Mouse (Mus musculus): ENCODE measurements around the gene Nol4l. TPM values are rescaled to one million over a fixed set of nuclear protein-coding genes. Genes with fewer than 3 reads are reported as not detected.

Gene Nol4l
- 26.4 and 27.9 TPM in 2 replicates for polyA plus RNA-seq (2014; fragmentation: Nextera tagmentation; extraction: Ambion mirVana)

- H3K4me3 ChIP-seq (ENCODE audit: low read depth, low read length), result peak within 1 kb of the TSS; percentile 66
- WGBS, result 2% methylated on average over 37 of the region's 86 CpGs
- peak within 1 kb of the TSS; percentile 73 for H3K27ac ChIP-seq (ENCODE audit: low read depth)
- peak within 1 kb of the TSS; percentile 69 for H3K9ac ChIP-seq (ENCODE audit: low read length)
- DNase-seq (ENCODE audit: low spot score) (peak; percentile 77), ATAC-seq (replicated peaks; ENCODE audit: low FRiP score, low TSS enrichment, low read depth) (peak; percentile 20; the same call in 1 of the 2 replicates)
- no peaks in the 10 kb centered on the region for H3K9me3 ChIP-seq (ENCODE audit: control insufficient read depth, low read length)
- H3K4me2 ChIP-seq (ENCODE audit: low read length), result peak within 1 kb of the TSS; percentile 97
- H3K27me3 ChIP-seq (replicated peaks; ENCODE audit: control insufficient read depth, insufficient read depth, low read length), result peaks cover 22% of the 10 kb centered on the region
- no peaks in the 10 kb centered on the region for H3K36me3 ChIP-seq (ENCODE audit: control insufficient read depth, insufficient read depth, low read length)
- H3K4me1 ChIP-seq (replicated peaks; ENCODE audit: control insufficient read depth, insufficient read depth, low read length), result peaks cover 20% of the 10 kb centered on the region
Measured at GRCm38 (mm10) chr2:153529931-153530766, at the start of gene Nol4l. TSS of gene Nol4l (minus strand) at chr2:153529971.

DNA sequence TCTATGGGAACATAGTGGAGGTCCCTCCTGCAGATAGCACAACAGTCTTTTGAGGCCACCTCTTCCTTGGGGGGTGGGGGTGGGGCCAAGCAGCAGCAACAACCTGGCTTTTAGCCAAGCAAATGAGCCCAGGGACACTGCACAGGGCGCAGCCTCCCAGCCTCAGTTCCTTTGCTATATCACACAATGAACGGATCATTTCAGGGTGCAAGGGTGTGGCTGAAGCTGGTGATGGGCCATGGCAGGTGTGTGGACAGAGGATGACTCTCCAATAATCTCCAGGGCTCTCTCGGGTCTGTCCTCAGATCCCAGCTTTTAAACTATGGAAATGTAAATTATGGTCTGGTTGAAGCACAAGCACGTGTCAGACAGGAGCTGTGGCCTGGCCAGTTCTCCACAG is 47.4 kb upstream of the Nol4l start:
- Histone ChIP-seq H3K4me2 (ENCODE audit: low read length) (no peak overlapping the region), H3K27ac (ENCODE audit: low read depth) (no peak overlapping the region), H3K27me3 (replicated peaks; ENCODE audit: control insufficient read depth, insufficient read depth, low read length) (no peaks in the 10 kb centered on the region), H3K9me3 (ENCODE audit: control insufficient read depth, low read length) (no peaks in the 10 kb centered on the region), H3K9ac (ENCODE audit: low read length) (no peak overlapping the region), H3K4me3 (ENCODE audit: low read depth, low read length) (no peak overlapping the region), H3K4me1 (replicated peaks; ENCODE audit: control insufficient read depth, insufficient read depth, low read length) (peaks cover 3% of the 10 kb centered on the region; the same call in 1 of the 2 replicates), H3K36me3 (ENCODE audit: control insufficient read depth, insufficient read depth, low read length) (no peaks in the 10 kb centered on the region)
- WGBS, result 55% methylated on average over 4 of the region's 4 CpGs
- DNase-seq (ENCODE audit: low spot score) (no peak), ATAC-seq (replicated peaks; ENCODE audit: low FRiP score, low TSS enrichment, low read depth) (0 out of 2 replicates have a peak, but pooled peaks have one; percentile 37)

DNA sequence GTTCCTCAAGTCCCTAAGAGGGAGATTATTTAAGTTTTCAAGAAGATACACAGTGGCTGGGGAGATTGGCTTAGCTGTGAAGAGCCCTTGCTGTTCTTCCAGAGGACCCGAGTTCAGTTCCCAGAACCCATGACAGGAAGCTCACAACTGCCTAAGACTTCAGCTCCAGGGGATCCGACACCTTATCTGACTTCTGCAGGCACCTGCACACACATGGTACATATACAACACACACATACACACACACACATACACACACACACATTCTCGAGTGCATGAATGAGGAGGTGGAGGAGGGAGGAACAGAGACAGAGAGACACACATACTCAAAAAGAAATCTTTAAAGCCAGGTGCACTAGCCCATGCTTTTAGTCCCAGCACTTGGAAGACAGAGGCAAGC is 46.4 kb upstream of the Nol4l start:
- 70% methylated on average over 3 of the region's 3 CpGs for WGBS
- ATAC-seq (replicated peaks; ENCODE audit: low FRiP score, low TSS enrichment, low read depth), result no peak
- H3K4me3 ChIP-seq (ENCODE audit: low read depth, low read length), result no peak overlapping the region

GRCm38 (mm10) chr2:153575554-153575953 is 45.8 kb upstream of the Nol4l start:
- no peak overlapping the region for H3K4me2 ChIP-seq (ENCODE audit: low read length)
- no peaks in the 10 kb centered on the region for H3K27me3 ChIP-seq (replicated peaks; ENCODE audit: control insufficient read depth, insufficient read depth, low read length)
- H3K4me1 ChIP-seq (replicated peaks; ENCODE audit: control insufficient read depth, insufficient read depth, low read length), result peaks cover 3% of the 10 kb centered on the region; the same call in 1 of the 2 replicates
- WGBS, result 49% methylated on average over 6 of the region's 6 CpGs
- no peak overlapping the region for H3K27ac ChIP-seq (ENCODE audit: low read depth)
- ATAC-seq (replicated peaks; ENCODE audit: low FRiP score, low TSS enrichment, low read depth), result no peak
- no peaks in the 10 kb centered on the region for H3K9me3 ChIP-seq (ENCODE audit: control insufficient read depth, low read length)
- no peaks in the 10 kb centered on the region for H3K36me3 ChIP-seq (ENCODE audit: control insufficient read depth, insufficient read depth, low read length)
- H3K9ac ChIP-seq (ENCODE audit: low read length), result no peak overlapping the region
- no peak for DNase-seq (ENCODE audit: low spot score)
- no peak overlapping the region for H3K4me3 ChIP-seq (ENCODE audit: low read depth, low read length)

More for the DNA sequence above, 46.4 kb upstream of the Nol4l start:
- Histone ChIP-seq H3K36me3 (ENCODE audit: control insufficient read depth, insufficient read depth, low read length) (no peaks in the 10 kb centered on the region), H3K9ac (ENCODE audit: low read length) (no peak overlapping the region), H3K9me3 (ENCODE audit: control insufficient read depth, low read length) (no peaks in the 10 kb centered on the region), H3K27ac (ENCODE audit: low read depth) (no peak overlapping the region), H3K4me1 (replicated peaks; ENCODE audit: control insufficient read depth, insufficient read depth, low read length) (peaks cover 3% of the 10 kb centered on the region; the same call in 1 of the 2 replicates), H3K27me3 (replicated peaks; ENCODE audit: control insufficient read depth, insufficient read depth, low read length) (no peaks in the 10 kb centered on the region), H3K4me2 (ENCODE audit: low read length) (no peak overlapping the region)
- no peak for DNase-seq (ENCODE audit: low spot score)

DNA sequence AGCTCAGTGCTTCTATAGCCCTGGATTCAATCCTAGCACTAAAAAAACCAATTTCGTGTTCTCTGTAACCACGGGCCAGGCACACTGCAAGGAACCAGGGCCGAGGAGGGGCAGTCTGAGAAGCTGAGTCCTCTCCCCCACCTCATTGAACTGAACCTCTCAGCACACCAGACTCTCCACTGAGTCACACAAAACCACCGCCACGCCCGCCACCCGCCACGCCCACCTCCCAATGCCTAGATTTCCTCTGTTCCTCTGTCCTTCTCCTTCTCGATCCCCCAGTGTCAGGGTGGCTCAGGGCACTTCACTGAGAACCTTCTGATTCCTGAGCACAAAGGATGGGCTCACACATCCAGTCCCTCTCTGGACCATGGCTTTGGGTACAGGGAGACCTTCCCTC is 43.3 kb upstream of the Nol4l start:
- Histone ChIP-seq H3K9ac (ENCODE audit: low read length) (no peak overlapping the region), H3K4me3 (ENCODE audit: low read depth, low read length) (no peak overlapping the region), H3K36me3 (ENCODE audit: control insufficient read depth, insufficient read depth, low read length) (no peaks in the 10 kb centered on the region), H3K9me3 (ENCODE audit: control insufficient read depth, low read length) (no peaks in the 10 kb centered on the region), H3K4me1 (replicated peaks; ENCODE audit: control insufficient read depth, insufficient read depth, low read length) (peaks cover 3% of the 10 kb centered on the region; the same call in 1 of the 2 replicates), H3K27ac (ENCODE audit: low read depth) (no peak overlapping the region), H3K4me2 (ENCODE audit: low read length) (no peak overlapping the region), H3K27me3 (replicated peaks; ENCODE audit: control insufficient read depth, insufficient read depth, low read length) (no peaks in the 10 kb centered on the region)
- WGBS, result 92% methylated on average over 9 of the region's 9 CpGs
- ATAC-seq (replicated peaks; ENCODE audit: low FRiP score, low TSS enrichment, low read depth), result no peak
- DNase-seq (ENCODE audit: low spot score), result no peak

GRCm38 (mm10) chr2:153568541-153568940 is 38.8 kb upstream of the Nol4l start:
- 92% methylated on average over 6 of the region's 6 CpGs for WGBS
- Histone ChIP-seq H3K9me3 (ENCODE audit: control insufficient read depth, low read length) (no peaks in the 10 kb centered on the region), H3K4me2 (ENCODE audit: low read length) (no peak overlapping the region), H3K36me3 (ENCODE audit: control insufficient read depth, insufficient read depth, low read length) (no peaks in the 10 kb centered on the region), H3K4me3 (ENCODE audit: low read depth, low read length) (no peak overlapping the region), H3K4me1 (replicated peaks; ENCODE audit: control insufficient read depth, insufficient read depth, low read length) (no peaks in the 10 kb centered on the region), H3K27me3 (replicated peaks; ENCODE audit: control insufficient read depth, insufficient read depth, low read length) (no peaks in the 10 kb centered on the region), H3K27ac (ENCODE audit: low read depth) (no peak overlapping the region), H3K9ac (ENCODE audit: low read length) (no peak overlapping the region)
- no peak for DNase-seq (ENCODE audit: low spot score)
- ATAC-seq (replicated peaks; ENCODE audit: low FRiP score, low TSS enrichment, low read depth), result no peak

GRCm38 (mm10) chr2:153568013-153568412 is 38.2 kb upstream of the Nol4l start:
- no peak overlapping the region for H3K27ac ChIP-seq (ENCODE audit: low read depth)
- ATAC-seq (replicated peaks; ENCODE audit: low FRiP score, low TSS enrichment, low read depth) (no peak), DNase-seq (ENCODE audit: low spot score) (no peak)
- no peak overlapping the region for H3K4me3 ChIP-seq (ENCODE audit: low read depth, low read length)
- no peaks in the 10 kb centered on the region for H3K9me3 ChIP-seq (ENCODE audit: control insufficient read depth, low read length)
- 66% methylated on average over 4 of the region's 4 CpGs for WGBS
- H3K4me1 ChIP-seq (replicated peaks; ENCODE audit: control insufficient read depth, insufficient read depth, low read length), result no peaks in the 10 kb centered on the region
- H3K9ac ChIP-seq (ENCODE audit: low read length), result no peak overlapping the region
- H3K4me2 ChIP-seq (ENCODE audit: low read length), result no peak overlapping the region
- no peaks in the 10 kb centered on the region for H3K36me3 ChIP-seq (ENCODE audit: control insufficient read depth, insufficient read depth, low read length)
- H3K27me3 ChIP-seq (replicated peaks; ENCODE audit: control insufficient read depth, insufficient read depth, low read length), result no peaks in the 10 kb centered on the region

DNA sequence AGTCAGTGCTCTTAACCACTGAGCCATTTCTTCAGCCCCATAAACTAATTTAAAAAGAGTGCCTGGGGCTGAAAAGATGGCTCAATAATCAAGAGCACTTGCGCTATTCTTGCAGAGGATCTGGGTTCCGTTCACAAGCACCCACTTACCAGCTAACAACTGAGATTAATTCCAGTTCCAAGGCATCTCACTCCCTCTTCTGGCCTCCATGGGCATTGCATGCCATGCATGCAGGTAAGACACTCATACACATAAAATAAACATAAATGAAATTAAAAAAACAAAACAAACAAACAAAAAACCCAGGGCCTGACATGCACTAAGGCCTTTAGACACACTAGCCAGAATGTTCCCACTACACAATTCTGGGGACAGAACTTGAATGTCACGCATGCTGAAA is 34.6 kb upstream of the Nol4l start:
- Histone ChIP-seq H3K36me3 (ENCODE audit: control insufficient read depth, insufficient read depth, low read length) (no peaks in the 10 kb centered on the region), H3K9me3 (ENCODE audit: control insufficient read depth, low read length) (no peaks in the 10 kb centered on the region), H3K4me1 (replicated peaks; ENCODE audit: control insufficient read depth, insufficient read depth, low read length) (peaks cover 20% of the 10 kb centered on the region), H3K4me2 (ENCODE audit: low read length) (no peak overlapping the region), H3K4me3 (ENCODE audit: low read depth, low read length) (no peak overlapping the region), H3K9ac (ENCODE audit: low read length) (no peak overlapping the region), H3K27me3 (replicated peaks; ENCODE audit: control insufficient read depth, insufficient read depth, low read length) (no peaks in the 10 kb centered on the region), H3K27ac (ENCODE audit: low read depth) (no peak overlapping the region)
- ATAC-seq (replicated peaks; ENCODE audit: low FRiP score, low TSS enrichment, low read depth), result no peak
- WGBS, result 88% methylated on average over 3 of the region's 3 CpGs
- no peak for DNase-seq (ENCODE audit: low spot score)

All from intestine, embryonic 14.5 days (tissue).